Mouse (Mus musculus): ENCODE measurements around the gene Gsn.

GRCm38 (mm10) chr2:35230215-35230614 lies 26.0 kb upstream of the Gsn start:
- TF ChIP-seq POLR2A (IDR thresholded peaks at IDR 0.05; ENCODE audit: low read depth, low read length): no peak
- no peak for TF ChIP-seq MXI1 (IDR thresholded peaks at IDR 0.05; ENCODE audit: low read depth, low read length)
- no peak for TF ChIP-seq MAX (IDR thresholded peaks at IDR 0.05; ENCODE audit: low read length)
- no peak for TF ChIP-seq CTCF (conservative IDR thresholded peaks at IDR 0.05 in 1 of 2, IDR thresholded peaks at IDR 0.05 in 1 of 2; ENCODE audit: low read depth in 2 of 2, low read length in 2 of 2)
- no peak for TF ChIP-seq MAFK (IDR thresholded peaks at IDR 0.05; ENCODE audit: insufficient replicate concordance, low read length)
- no peak for TF ChIP-seq USF1 (IDR thresholded peaks at IDR 0.05; ENCODE audit: low read depth, low read length)
- TF ChIP-seq BHLHE40 (IDR thresholded peaks at IDR 0.05; ENCODE audit: low read depth, low read length): no peak
- TF ChIP-seq EP300 (IDR thresholded peaks at IDR 0.05; ENCODE audit: low read length): no peak
- no peak for TF ChIP-seq RAD21 (IDR thresholded peaks at IDR 0.05; ENCODE audit: low read depth, low read length)
